ENCODE assay signal across 12 mouse cellular contexts in genomic region chr6:91590395-91590794, GRCm38 (mm10).
A peak's percentile ranks its signal among the peaks of the same experiment; 100 is the strongest.
DNase-seq lines count a peak whose midpoint lies in the region; ATAC-seq and TF ChIP-seq lines count a peak whose summit lies in the region.
"Had no signal": no experiment of that assay in that cellular context is flagged by ENCODE, and none has a peak within 500 bp of the region (broad histone marks: within the 10 kb centered on the region; RNA-seq: fewer than 3 reads in every experiment).

No protein-coding gene starts in this region.

- no peaks in the 10 kb centered on the region for H3K27me3 ChIP-seq in hindbrain, postnatal 0 days (ENCODE audit: insufficient read depth, low read length)
- H3K27me3 ChIP-seq in hindbrain, embryonic 12.5 days: no peaks in the 10 kb centered on the region
- H3K27me3 ChIP-seq: embryonic facial prominence, embryonic 13.5 days had no signal

- no peaks in the 10 kb centered on the region for H3K36me3 ChIP-seq in hindbrain, postnatal 0 days (ENCODE audit: insufficient read depth, low read length)
- H3K36me3 ChIP-seq in hindbrain, embryonic 12.5 days: no peaks in the 10 kb centered on the region
- H3K36me3 ChIP-seq: embryonic facial prominence, embryonic 13.5 days; G1E had no signal

- intact Hi-C loops in gastrocnemius, postnatal 14 days (cut with DNase I; ENCODE audit: low total_unique reads): no loop called here

- 43% methylated on average over 6 of the region's 6 CpGs for WGBS in hindbrain, postnatal 0 days
- 44% methylated on average over 6 of the region's 6 CpGs for WGBS in hindbrain, embryonic 12.5 days

- H3K4me3 ChIP-seq in hindbrain, postnatal 0 days (ENCODE audit: low read length): no peak overlapping the region
- no peak overlapping the region for H3K4me3 ChIP-seq in hindbrain, embryonic 12.5 days
- H3K4me3 ChIP-seq in brown adipose tissue, adult 24 weeks (ENCODE audit: insufficient read depth, low read depth, low read length): no peak overlapping the region
- H3K4me3 ChIP-seq: embryonic facial prominence, embryonic 13.5 days had no signal

- TF ChIP-seq CTCF in hindbrain, postnatal 0 days (IDR thresholded peaks at IDR 0.05; ENCODE audit: low read depth): no peak

- peak; percentile 37 for DNase-seq in gastrocnemius, adult 18-20 months (ENCODE audit: low spot score)
- DNase-seq in gastrocnemius, postnatal 14 days: no peak
- DNase-seq in hindbrain, postnatal 0 days (ENCODE audit: low spot score): peak; percentile 31
- DNase-seq in retina, embryonic 14.5 days (ENCODE audit: low spot score): peak; percentile 26
- no peak for DNase-seq in layer of hippocampus, adult 18-20 months (ENCODE audit: low spot score in 2 of 2)
- DNase-seq: cerebellum, postnatal 25 days; left cerebral cortex, postnatal 4 days; right cerebral cortex, adult 18-20 months had no signal

- H3K4me2 ChIP-seq in hindbrain, postnatal 0 days (ENCODE audit: low read depth, low read length): no peak overlapping the region
- no peak overlapping the region for H3K4me2 ChIP-seq in hindbrain, embryonic 12.5 days (replicated peaks)
- H3K4me2 ChIP-seq: embryonic facial prominence, embryonic 13.5 days had no signal

- no peak overlapping the region for H3K9ac ChIP-seq in hindbrain, postnatal 0 days (replicated peaks; ENCODE audit: low read length)
- H3K9ac ChIP-seq in hindbrain, embryonic 12.5 days: no peak overlapping the region
- H3K9ac ChIP-seq: embryonic facial prominence, embryonic 13.5 days had no signal

- H3K4me1 ChIP-seq in hindbrain, postnatal 0 days (ENCODE audit: insufficient read depth, low read length): no peaks in the 10 kb centered on the region; the same call in 1 of the 2 replicates
- H3K4me1 ChIP-seq in hindbrain, embryonic 12.5 days: peaks cover 12% of the 10 kb centered on the region
- peaks cover 16% of the 10 kb centered on the region for H3K4me1 ChIP-seq in brown adipose tissue, adult 24 weeks (ENCODE audit: control insufficient read depth, insufficient read depth, insufficient read length, low read length)

- ATAC-seq in hindbrain, postnatal 0 days: peak; percentile 54; the same call in 1 of the 2 replicates
- ATAC-seq in hindbrain, embryonic 12.5 days (ENCODE audit: low FRiP score): no peak

- no peak overlapping the region for H3K27ac ChIP-seq in hindbrain, postnatal 0 days
- no peak overlapping the region for H3K27ac ChIP-seq in hindbrain, embryonic 12.5 days
- H3K27ac ChIP-seq in brown adipose tissue, adult 24 weeks (replicated peaks; ENCODE audit: low read depth, low read length): peak overlapping the region; percentile 78; the same call in 1 of the 2 replicates

- H3K9me3 ChIP-seq in hindbrain, postnatal 0 days (ENCODE audit: low read length): no peaks in the 10 kb centered on the region
- no peaks in the 10 kb centered on the region for H3K9me3 ChIP-seq in hindbrain, embryonic 12.5 days (replicated peaks)
- H3K9me3 ChIP-seq: embryonic facial prominence, embryonic 13.5 days; G1E had no signal

Comparison
In these comparisons a context has a peak if more than half of its experiments do, and no peak if none do; other contexts are left out.
1. DNase-seq: peak in gastrocnemius, adult 18-20 months (single experiment), hindbrain, postnatal 0 days (single experiment) and retina, embryonic 14.5 days (single experiment); none in gastrocnemius, postnatal 14 days (single experiment) and layer of hippocampus, adult 18-20 months (0 of 2).